Mouse (Mus musculus) E14TG2a.4 (cell line): Measurements from ENCODE around the gene Atrnl1.

Experiments used
- H3K27me3 ChIP-seq: 2 replicates; pipeline ENCODE4 v1.6.1; 2014; ENCODE audit warnings: low read length, control low read depth; ENCODE audit not compliant: insufficient read depth
- H3K36me3 ChIP-seq: 2 replicates; pipeline ENCODE4 v1.6.1; 2014; ENCODE audit warnings: low read length, control low read depth; ENCODE audit not compliant: insufficient read depth
- H3K4me1 ChIP-seq: replicated peaks from 2 replicates; pipeline ENCODE4 v1.6.1; 2014; ENCODE audit warnings: low read depth, low read length, control low read depth
- H3K4me3 ChIP-seq: replicated peaks from 2 replicates; pipeline ENCODE4 v1.5.1; 2014; ENCODE audit warnings: mild to moderate bottlenecking, low read length
- H3K9me3 ChIP-seq: 2 replicates; pipeline ENCODE4 v1.6.1; 2014; ENCODE audit warnings: low read length, control low read depth
- CTCF ChIP-seq: conservative IDR thresholded peaks from 2 replicates; pipeline ENCODE4 v1.5.1; 2014; ENCODE audit warnings: low read length
- NANOG ChIP-seq: IDR thresholded peaks from 2 replicates; pipeline ENCODE4 v1.6.1; 2014; ENCODE audit warnings: borderline replicate concordance, low read length, mixed read lengths
- POU5F1 ChIP-seq: IDR thresholded peaks from 2 replicates; pipeline ENCODE4 v1.6.1; 2014; ENCODE audit warnings: low read length, borderline replicate concordance

Atrnl1 gene

GRCm38 (mm10) chr19:58112151-58112550, 501.3 kb downstream of the Atrnl1 start:
- H3K27me3 ChIP-seq, result no peaks in the 10 kb centered on the region
- peaks cover 15% of the 10 kb centered on the region for H3K4me1 ChIP-seq
- TF ChIP-seq NANOG, result no peak
- TF ChIP-seq POU5F1, result no peak
- TF ChIP-seq CTCF, result no peak
- no peak overlapping the region for H3K4me3 ChIP-seq
- no peaks in the 10 kb centered on the region for H3K36me3 ChIP-seq
- H3K9me3 ChIP-seq, result no peaks in the 10 kb centered on the region

- Histone ChIP-seq H3K27me3 (no peaks in the 10 kb centered on the region), H3K36me3 (no peaks in the 10 kb centered on the region), H3K4me3 (no peak overlapping the region), H3K9me3 (no peaks in the 10 kb centered on the region), H3K4me1 (peaks cover 20% of the 10 kb centered on the region)
- TF ChIP-seq CTCF (no peak), NANOG (no peak), POU5F1 (no peak)
Observed at GRCm38 (mm10) chr19:58113092-58113731, 502.4 kb downstream of the Atrnl1 start.

- H3K9me3 ChIP-seq, result no peaks in the 10 kb centered on the region
- TF ChIP-seq NANOG, result no peak
- no peak for TF ChIP-seq CTCF
- no peak for TF ChIP-seq POU5F1
- H3K4me1 ChIP-seq, result peaks cover 17% of the 10 kb centered on the region
- no peak overlapping the region for H3K4me3 ChIP-seq
- no peaks in the 10 kb centered on the region for H3K36me3 ChIP-seq
- H3K27me3 ChIP-seq, result no peaks in the 10 kb centered on the region
Observed at GRCm38 (mm10) chr19:58117595-58117994, 506.8 kb downstream of the Atrnl1 start.

GRCm38 (mm10) chr19:58118141-58118835, 507.5 kb downstream of the Atrnl1 start:
- H3K27me3 ChIP-seq, result no peaks in the 10 kb centered on the region

GRCm38 (mm10) chr19:58118864-58119263, 508.0 kb downstream of the Atrnl1 start:
- Histone ChIP-seq H3K27me3 (no peaks in the 10 kb centered on the region), H3K9me3 (no peaks in the 10 kb centered on the region), H3K4me1 (peaks cover 11% of the 10 kb centered on the region), H3K36me3 (no peaks in the 10 kb centered on the region), H3K4me3 (no peak overlapping the region)
- TF ChIP-seq NANOG, result no peak
- no peak for TF ChIP-seq CTCF
- TF ChIP-seq POU5F1, result no peak

More at GRCm38 (mm10) chr19:58118141-58118835, 507.5 kb downstream of the Atrnl1 start:
- no peak overlapping the region for H3K4me3 ChIP-seq
- peak; percentile 68 for TF ChIP-seq CTCF
- TF ChIP-seq POU5F1, result no peak
- no peaks in the 10 kb centered on the region for H3K9me3 ChIP-seq
- H3K4me1 ChIP-seq, result peaks cover 11% of the 10 kb centered on the region
- H3K36me3 ChIP-seq, result no peaks in the 10 kb centered on the region

GRCm38 (mm10) chr19:58119681-58120173, 508.9 kb downstream of the Atrnl1 start:
- Histone ChIP-seq H3K4me3 (no peak overlapping the region), H3K36me3 (no peaks in the 10 kb centered on the region), H3K4me1 (peaks cover 11% of the 10 kb centered on the region), H3K9me3 (no peaks in the 10 kb centered on the region), H3K27me3 (no peaks in the 10 kb centered on the region)
- TF ChIP-seq CTCF, result no peak
- TF ChIP-seq POU5F1, result no peak
- no peak for TF ChIP-seq NANOG

GRCm38 (mm10) chr19:58120661-58121060, 509.8 kb downstream of the Atrnl1 start:
- no peaks in the 10 kb centered on the region for H3K9me3 ChIP-seq
- no peaks in the 10 kb centered on the region for H3K36me3 ChIP-seq
- TF ChIP-seq POU5F1 (no peak), NANOG (no peak), CTCF (no peak)
- no peaks in the 10 kb centered on the region for H3K27me3 ChIP-seq
- no peak overlapping the region for H3K4me3 ChIP-seq
- H3K4me1 ChIP-seq, result peaks cover 11% of the 10 kb centered on the region

- Histone ChIP-seq H3K36me3 (no peaks in the 10 kb centered on the region), H3K4me3 (no peak overlapping the region), H3K27me3 (no peaks in the 10 kb centered on the region), H3K4me1 (peaks cover 11% of the 10 kb centered on the region), H3K9me3 (no peaks in the 10 kb centered on the region)
- no peak for TF ChIP-seq CTCF
- no peak for TF ChIP-seq POU5F1
- no peak for TF ChIP-seq NANOG
Observed at GRCm38 (mm10) chr19:58121628-58122027, 510.8 kb downstream of the Atrnl1 start.

GRCm38 (mm10) chr19:58123620-58124019, 512.8 kb downstream of the Atrnl1 start:
- H3K4me3 ChIP-seq, result no peak overlapping the region
- H3K27me3 ChIP-seq, result no peaks in the 10 kb centered on the region
- H3K4me1 ChIP-seq, result 0 out of 2 replicates have a peak, but pooled peaks cover 3% of the 10 kb centered on the region
- H3K9me3 ChIP-seq, result no peaks in the 10 kb centered on the region
- no peaks in the 10 kb centered on the region for H3K36me3 ChIP-seq
- no peak for TF ChIP-seq NANOG
- no peak for TF ChIP-seq POU5F1
